Comparison of ENCODE assay signal across 20 mouse cellular contexts in the genomic region with DNA sequence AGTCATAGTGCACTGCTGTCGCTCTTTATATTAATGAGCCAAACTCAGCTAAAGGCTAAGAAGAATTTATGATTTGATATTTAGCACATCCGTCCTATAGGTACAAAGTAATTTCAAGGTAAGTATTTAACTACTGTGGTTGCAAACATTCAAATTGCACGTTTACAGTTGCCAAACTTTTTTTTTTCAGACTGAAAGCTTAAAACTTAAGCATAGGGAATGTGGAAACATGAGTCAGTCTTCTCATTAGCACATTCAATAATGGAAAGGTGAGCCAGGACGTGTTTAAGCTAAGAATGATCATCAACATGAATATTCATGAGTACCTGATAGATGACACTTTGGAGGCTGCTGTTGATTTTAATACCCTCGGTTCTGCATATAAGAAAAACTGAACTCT. TPM values are rescaled to one million over a fixed set of nuclear protein-coding genes. Genes with fewer than 3 reads are reported as not detected.
A peak's percentile ranks its signal among the peaks of the same experiment; 100 is the strongest.
DNase-seq lines count a peak whose midpoint lies in the region; ATAC-seq lines count a peak whose summit lies in the region.
"Had no signal": no experiment of that assay in that cellular context is flagged by ENCODE, and none has a peak within 500 bp of the region (broad histone marks: within the 10 kb centered on the region; RNA-seq: fewer than 3 reads in every experiment).

No protein-coding gene starts in this region.

- DNase-seq in midbrain, embryonic 11.5 days (ENCODE audit: low spot score, missing footprints): peak; percentile 53
- DNase-seq in midbrain, embryonic 14.5 days: no peak
- DNase-seq in induced T-regulatory cell, adult 2 months (ENCODE audit: low read depth): peak; percentile 50
- no peak for DNase-seq in frontal cortex, adult 2 months (ENCODE audit: extremely low spot score in 1 of 2, low spot score in 1 of 2)
- DNase-seq: adrenal gland, adult 2 months; adrenal gland, adult 8-10 months; adrenal gland, postnatal 10 days; adrenal gland, postnatal 14 days; adrenal gland, postnatal 25 days; adrenal gland, postnatal 36 days; B cell, adult 2 months; cerebellum, adult 11 months; cerebellum, adult 11-12 months; cerebellum, adult 18-20 months had no signal

- no peaks in the 10 kb centered on the region for H3K9me3 ChIP-seq in midbrain, embryonic 11.5 days (ENCODE audit: control insufficient read depth, low read length)
- no peaks in the 10 kb centered on the region for H3K9me3 ChIP-seq in midbrain, embryonic 14.5 days (ENCODE audit: control insufficient read depth, low read length)
- H3K9me3 ChIP-seq: G1E had no signal

- no peak overlapping the region for H3K4me3 ChIP-seq in midbrain, embryonic 11.5 days (ENCODE audit: low read depth, low read length)
- H3K4me3 ChIP-seq in midbrain, embryonic 14.5 days (replicated peaks; ENCODE audit: low read depth, low read length): no peak overlapping the region

- no peaks in the 10 kb centered on the region for H3K36me3 ChIP-seq in midbrain, embryonic 11.5 days (ENCODE audit: control insufficient read depth, insufficient read depth, low read length)
- no peaks in the 10 kb centered on the region for H3K36me3 ChIP-seq in midbrain, embryonic 14.5 days (ENCODE audit: control insufficient read depth, insufficient read depth, low read length)
- H3K36me3 ChIP-seq: G1E had no signal

- no peaks in the 10 kb centered on the region for H3K27me3 ChIP-seq in midbrain, embryonic 11.5 days (ENCODE audit: control insufficient read depth, insufficient read depth, low read length)
- H3K27me3 ChIP-seq in midbrain, embryonic 14.5 days (ENCODE audit: control insufficient read depth, insufficient read depth, low read length): no peaks in the 10 kb centered on the region
- H3K27me3 ChIP-seq: CH12.LX had no signal

- ATAC-seq in midbrain, embryonic 11.5 days (ENCODE audit: low FRiP score): no peak
- no peak for ATAC-seq in midbrain, embryonic 14.5 days (ENCODE audit: low FRiP score, low TSS enrichment)
- ATAC-seq: activated CD4-positive, CD25-positive, alpha-beta regulatory T cell, adult 4 months; CD4-positive, CD25-positive, alpha-beta regulatory T cell, adult 4 months; Patski had no signal

- no peak overlapping the region for H3K4me2 ChIP-seq in midbrain, embryonic 11.5 days
- no peak overlapping the region for H3K4me2 ChIP-seq in midbrain, embryonic 14.5 days (ENCODE audit: low read length)

- H3K9ac ChIP-seq in midbrain, embryonic 11.5 days (ENCODE audit: low read length): no peak overlapping the region
- no peak overlapping the region for H3K9ac ChIP-seq in midbrain, embryonic 14.5 days (replicated peaks; ENCODE audit: low read length)

- no peak overlapping the region for H3K27ac ChIP-seq in midbrain, embryonic 11.5 days (ENCODE audit: low read depth, low read length)
- no peak overlapping the region for H3K27ac ChIP-seq in midbrain, embryonic 14.5 days (replicated peaks; ENCODE audit: low read depth, low read length)

- WGBS in midbrain, embryonic 11.5 days: 80% methylated on average over 5 of the region's 5 CpGs
- WGBS in midbrain, embryonic 14.5 days: 81% methylated on average over 5 of the region's 5 CpGs

- H3K4me1 ChIP-seq in midbrain, embryonic 11.5 days (ENCODE audit: control insufficient read depth, insufficient read depth, low read length): no peaks in the 10 kb centered on the region
- no peaks in the 10 kb centered on the region for H3K4me1 ChIP-seq in midbrain, embryonic 14.5 days (ENCODE audit: control insufficient read depth, insufficient read depth, low read length)

RNA-seq across cellular contexts. Expression of gene Icos, which starts 11.4 kb away (rescaled TPM):
- polyA plus RNA-seq in midbrain, embryonic 11.5 days (2014; fragmentation: Nextera tagmentation; extraction: Ambion mirVana): 0.04 and 0.10 TPM in 2 replicates
- not detected in 2 replicates for polyA plus RNA-seq in midbrain, embryonic 14.5 days (2014; fragmentation: Nextera tagmentation; extraction: Ambion mirVana)
- polyA plus RNA-seq in frontal cortex, adult 2 months (2012; rRNA removed): 0.17 and 0.34 TPM in 2 replicates
- polyA plus RNA-seq: C2C12, G1E had no signal

Comparison
In these comparisons a context has a peak if more than half of its experiments do, and no peak if none do; other contexts are left out.
1. DNase-seq: peak in midbrain, embryonic 11.5 days (single experiment) and induced T-regulatory cell, adult 2 months (single experiment); none in midbrain, embryonic 14.5 days (single experiment) and frontal cortex, adult 2 months (0 of 2).